Mouse (Mus musculus) erythroid progenitor cell, adult 5-6 weeks (primary cell): ENCODE results near the gene Ascl4. TPM values are rescaled to one million over a fixed set of nuclear protein-coding genes. Genes with fewer than 3 reads are reported as not detected.

Experiments
- ATAC-seq: replicated peaks from 2 replicates; pipeline ENCODE4 v1.8.0; 2016; ENCODE audit warnings: moderate number of reproducible peaks, mild to moderate bottlenecking, moderate TSS enrichment, inconsistent platforms; ENCODE audit not compliant: poor library complexity, low FRiP score, severe bottlenecking
- total RNA-seq, 2 experiments: library from RNA; stranded (forward) in 1 of 2; stranded (reverse) in 1 of 2; fragments of 150-400 nt in 1 of 2; fragments of 186-747, 209-891 nt in 1 of 2; gene quantifications; 2 replicates each; pipeline versions ENCODE4 v1.2.3 to v1.2.4; 2015 to 2017; ENCODE audit warnings: low replicate concordance in 2 of 2

Ascl4 gene
- total RNA-seq (2015; ENCODE audit: low replicate concordance) (not detected in 2 replicates), total RNA-seq (2017; ENCODE audit: low replicate concordance) (not detected in 2 replicates)

DNA sequence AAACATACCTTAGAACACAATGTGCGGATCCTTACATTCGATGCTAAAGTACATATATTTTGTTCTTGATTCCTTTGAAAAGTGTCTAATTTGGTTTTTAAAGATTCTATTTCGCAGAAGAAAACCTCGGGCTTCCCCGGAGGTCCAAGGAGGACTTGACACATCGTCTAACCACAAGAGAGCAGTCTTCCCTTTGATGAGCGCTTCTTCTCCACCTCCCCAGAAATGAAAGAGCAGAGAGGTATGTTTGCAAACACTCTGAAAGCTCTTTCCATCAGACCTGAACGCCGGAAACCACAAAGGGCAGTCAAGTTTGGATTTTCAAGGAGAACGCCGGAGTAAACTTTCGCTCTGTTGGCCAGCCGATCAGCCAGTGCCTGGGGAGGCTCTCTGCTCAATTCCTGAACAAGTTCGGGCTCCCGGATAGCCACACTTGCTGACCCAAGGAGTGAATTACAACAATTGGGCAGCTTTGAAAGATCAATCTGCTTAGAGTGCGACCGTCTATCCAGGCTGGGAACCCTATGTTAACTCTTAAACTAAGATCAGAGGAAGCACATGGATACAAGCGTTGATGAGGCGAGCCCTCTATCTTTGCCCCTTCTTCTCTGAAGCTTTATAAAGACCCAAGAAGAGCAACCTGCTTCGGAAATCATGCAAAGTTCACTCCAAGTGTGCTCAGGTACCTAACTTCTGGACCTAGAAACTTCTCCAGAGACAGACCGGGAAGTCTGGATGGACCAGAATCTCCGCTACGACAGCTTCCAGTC, at the start of gene Ascl4:
Gene Ascl4, plus strand, starts transcription at position 6 of the 770 bp plus-strand sequence.
- no peak for ATAC-seq

DNA sequence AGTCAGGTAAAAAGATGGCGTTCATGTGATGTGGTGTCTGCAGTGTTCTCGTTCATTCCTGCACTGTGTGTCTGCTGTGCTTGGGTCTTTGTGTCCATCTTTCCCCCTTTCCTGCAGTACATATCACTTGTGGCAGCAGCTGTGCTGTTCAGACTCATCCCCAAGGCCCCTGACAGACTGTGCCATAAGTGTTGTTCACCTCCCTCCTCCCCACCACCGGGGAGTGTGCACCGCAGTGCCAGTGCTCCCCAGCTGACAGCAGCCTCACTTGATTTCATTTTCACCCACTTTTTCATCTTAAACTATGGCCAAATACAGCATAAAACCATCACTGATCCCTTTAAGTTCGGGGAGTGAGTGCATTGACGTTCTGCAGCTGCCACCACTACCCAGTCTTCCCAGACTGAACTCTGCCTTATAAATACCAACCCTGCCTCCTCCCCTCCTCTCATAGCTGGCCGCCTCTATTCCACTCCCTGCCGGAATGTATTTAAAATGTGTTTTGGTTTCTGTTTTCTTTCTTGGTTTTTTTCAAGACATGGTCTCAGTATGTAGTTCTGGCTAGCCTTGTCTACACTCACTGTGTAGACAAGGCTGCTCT, 47.5 kb upstream of the Ascl4 start:
- no peak for ATAC-seq

DNA sequence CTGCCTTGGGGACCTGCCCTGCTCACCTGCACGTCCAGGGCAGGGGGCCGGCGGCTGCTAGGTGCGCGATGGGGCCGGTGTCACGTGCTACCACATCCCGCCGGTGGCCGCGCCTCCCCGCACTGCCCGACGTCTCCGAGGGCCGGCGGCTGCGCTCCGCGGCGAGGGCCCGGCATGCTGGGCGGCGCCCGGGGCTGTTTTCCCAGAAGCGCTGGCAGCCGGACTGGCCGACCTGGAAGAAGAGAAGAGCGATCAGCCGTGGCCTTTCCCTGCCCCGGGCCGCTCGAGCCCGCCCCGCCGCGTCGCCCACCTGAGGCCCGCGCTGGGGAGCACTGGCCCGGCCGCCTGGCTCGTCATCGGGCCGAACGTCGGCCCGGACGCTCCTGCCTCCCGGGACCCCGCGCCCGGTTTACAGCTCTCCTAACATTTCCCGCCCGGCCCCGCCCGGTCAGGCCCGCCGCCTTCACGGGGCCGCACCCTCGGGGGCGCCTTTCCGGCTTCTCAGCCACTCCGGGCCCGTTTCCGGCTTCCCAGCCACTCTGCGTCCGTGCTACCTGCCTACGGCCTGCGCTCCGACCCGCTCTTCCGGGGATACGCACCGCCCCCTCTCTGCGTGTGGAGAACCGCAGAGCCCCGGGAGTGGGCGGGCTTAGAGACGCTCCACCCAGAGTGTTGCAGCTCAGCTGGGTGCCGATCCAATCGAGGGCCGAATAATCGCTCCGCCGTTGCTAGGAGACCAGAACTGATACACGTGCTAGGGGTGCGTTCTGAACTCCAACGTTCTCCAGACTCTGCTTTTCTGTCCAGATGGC, 10.8 kb upstream of the Ascl4 start, which contains the start of gene Prdm4:
Gene Prdm4, minus strand, starts transcription at position 645 of the 812 bp plus-strand sequence.
- ATAC-seq, result peak; percentile 99

DNA sequence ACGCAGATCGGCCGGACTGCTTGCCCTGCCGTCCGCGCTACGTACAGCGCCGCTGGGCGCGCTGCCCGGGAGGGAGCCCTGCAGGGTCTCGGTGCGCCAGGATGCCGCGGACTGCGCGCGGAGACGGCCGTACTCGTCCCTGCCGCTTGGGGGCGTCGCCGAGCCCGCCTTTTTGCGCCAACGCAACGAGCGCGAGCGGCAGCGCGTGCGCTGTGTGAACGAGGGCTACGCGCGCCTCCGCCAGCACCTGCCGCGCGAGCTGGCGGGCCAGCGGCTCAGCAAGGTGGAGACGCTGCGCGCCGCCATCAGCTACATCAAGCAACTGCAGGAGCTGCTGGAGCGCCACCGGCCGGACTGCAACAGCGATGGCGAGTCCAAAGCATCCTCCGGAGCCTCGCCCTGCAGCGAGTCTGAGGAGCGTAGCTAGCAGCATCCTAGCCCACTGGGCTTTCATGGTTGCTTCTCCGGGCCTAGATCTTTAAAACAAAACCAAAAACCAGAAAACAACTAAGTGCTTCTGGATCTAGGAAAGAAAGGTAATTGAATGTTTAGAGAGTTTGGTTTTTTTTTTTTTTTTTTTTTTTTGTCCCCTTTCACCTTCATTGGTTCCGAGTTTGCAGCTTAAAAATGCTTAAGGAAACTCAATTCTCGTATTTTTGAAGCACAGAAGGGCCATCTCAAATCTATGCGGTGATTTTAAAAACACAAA, 1.2 kb downstream of the Ascl4 start:
- no peak for ATAC-seq

DNA sequence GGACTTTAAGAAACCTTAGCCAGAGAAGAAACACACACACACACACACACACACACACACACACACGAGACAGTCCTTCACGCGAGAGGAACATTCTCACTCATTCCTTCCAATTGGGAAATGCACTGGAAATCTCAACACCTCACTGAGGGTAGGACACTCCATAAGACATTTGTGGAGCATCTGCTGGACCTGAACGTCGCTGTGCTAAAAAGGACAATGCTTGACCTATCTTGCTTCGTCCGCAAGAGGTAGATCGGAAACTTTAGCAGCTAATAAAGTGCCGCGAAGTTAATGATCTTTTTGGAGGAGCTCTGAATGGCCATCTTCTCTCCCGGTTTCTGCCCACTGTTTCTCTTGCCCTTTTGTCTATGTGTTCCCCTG, 1.7 kb downstream of the Ascl4 start:
- no peak for ATAC-seq

DNA sequence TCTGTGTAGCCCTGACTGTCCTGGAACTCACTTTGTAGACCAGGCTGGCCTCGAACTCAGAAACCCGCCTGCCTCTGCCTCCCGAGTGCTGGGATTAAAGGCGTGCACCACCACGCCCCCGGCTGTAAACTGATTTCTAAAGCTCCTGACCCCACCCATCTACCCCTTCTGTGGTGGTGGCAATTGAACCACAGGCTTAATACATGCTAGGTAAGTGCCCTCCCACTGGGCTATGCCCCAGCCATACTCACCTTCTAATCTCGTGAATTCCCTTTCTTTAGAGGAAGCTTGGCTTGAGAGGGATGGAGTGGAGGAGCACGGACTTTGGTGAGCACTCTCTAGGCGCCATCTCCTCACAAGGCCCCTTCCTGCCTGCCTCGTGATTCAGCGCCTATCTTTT, 2.5 kb downstream of the Ascl4 start:
- no peak for ATAC-seq

DNA sequence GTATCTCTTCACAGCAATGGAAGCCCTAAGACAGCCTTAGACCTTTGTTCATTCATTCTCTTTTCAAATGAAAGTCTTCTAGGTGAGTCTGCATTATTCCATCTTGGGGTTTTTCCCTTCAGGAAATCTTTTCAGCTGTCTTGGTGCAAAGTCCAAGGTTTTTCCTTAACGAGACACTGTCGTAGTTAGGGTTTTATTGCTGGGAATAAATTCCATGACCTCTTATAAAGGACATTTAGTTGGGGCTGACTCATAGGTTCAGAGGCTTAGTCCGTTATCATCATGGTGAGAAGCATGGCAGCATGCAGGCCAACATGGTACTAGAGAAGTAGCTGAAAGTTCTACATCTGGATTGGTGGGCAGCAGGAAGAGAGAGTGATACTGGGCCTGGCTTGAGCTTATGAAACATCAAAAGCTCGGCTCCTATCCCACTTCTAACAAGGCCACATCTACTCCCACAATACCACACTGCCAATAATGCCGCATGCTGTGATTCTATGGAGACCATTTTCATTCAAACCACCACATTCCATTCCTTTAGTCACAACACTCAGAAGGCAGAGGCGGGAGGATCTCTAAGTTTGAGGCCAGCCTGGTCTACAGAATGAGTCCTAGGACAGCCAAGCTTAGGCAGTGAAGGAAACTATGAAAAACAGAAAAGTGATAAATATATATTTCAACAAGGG, 8.9 kb downstream of the Ascl4 start:
- no peak for ATAC-seq

DNA sequence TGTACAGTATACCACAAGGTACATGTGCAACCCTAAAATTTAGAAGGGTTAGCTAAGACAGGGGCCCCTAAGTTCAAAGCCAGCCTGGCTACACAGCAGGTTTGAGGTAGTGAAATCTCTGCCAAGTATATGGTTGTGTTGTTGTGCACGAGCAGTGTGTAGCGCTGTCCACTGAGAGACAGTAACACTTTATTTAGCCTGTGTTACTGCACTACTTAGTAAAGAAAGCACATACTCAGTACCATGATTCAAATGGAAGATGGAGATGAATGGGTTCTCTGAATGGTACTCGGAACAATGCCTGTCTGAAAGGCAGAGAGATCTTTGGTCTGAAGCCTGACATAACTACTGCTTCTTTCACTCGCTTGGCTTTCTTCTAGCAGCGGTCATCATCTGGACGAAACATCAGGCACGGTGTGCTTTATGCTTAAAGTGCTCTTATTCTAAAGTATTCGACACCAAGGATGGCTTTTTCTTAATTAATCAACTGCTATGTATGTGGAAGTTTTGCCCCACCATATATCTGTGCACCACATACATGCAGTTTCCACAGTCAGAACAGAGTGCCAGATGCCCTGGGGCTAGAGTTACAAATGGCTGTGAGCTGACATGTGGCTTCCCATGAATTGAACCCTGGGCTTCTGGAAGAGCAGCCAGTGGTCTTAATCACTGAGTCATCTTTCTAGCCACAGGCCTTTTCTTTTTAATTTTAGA, 21.2 kb downstream of the Ascl4 start:
- ATAC-seq, result no peak

DNA sequence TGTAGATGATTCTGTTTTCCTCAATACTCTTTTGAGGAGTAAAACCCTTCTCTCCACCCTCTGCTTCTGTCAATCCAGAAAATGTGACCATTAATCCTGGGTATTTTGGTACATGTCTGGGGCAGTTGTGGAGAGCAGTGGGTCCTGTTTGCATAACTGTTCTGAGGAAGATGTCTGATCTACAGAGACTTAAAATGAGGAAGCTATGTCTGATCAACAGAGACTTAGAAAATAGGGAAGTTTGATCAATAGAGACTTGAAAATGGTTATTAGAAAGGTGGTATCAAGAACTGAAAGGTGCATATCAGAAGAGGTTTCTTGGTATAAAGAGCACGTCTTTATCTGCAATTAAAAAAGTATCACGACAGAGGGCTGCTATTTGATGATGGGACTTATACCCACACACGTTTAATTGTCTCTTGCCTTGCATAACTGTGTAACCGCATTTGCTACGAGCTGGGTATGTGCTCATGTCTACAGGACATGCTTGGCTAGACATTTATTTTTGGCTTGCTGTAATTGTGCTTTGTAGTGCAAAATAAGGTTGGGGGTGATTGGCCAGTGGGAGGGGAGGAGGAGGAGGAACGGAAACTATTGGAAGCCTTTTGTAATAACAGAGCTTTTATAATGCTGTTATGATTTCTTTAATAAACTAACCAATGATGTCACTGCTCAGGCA, 24.4 kb downstream of the Ascl4 start:
- ATAC-seq, result no peak

DNA sequence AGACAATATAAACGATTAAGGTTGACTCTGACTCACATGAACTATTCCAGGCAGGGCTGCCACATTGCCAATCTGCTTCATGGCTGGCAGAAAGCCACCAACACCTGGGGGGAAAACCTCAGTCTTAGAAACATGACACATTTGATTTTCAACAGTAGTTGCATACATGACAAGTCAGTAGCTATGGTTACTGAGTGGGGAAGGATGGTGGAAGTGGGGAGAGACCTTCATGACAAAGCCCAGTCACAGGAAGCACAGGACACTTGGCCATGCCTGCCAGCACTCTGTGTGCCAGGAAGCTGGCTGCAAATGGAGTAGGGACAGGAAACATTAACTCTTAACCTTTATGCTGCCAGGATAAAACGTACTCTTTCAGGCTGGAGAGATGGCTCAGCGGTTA, 25.9 kb downstream of the Ascl4 start:
- ATAC-seq, result no peak

DNA sequence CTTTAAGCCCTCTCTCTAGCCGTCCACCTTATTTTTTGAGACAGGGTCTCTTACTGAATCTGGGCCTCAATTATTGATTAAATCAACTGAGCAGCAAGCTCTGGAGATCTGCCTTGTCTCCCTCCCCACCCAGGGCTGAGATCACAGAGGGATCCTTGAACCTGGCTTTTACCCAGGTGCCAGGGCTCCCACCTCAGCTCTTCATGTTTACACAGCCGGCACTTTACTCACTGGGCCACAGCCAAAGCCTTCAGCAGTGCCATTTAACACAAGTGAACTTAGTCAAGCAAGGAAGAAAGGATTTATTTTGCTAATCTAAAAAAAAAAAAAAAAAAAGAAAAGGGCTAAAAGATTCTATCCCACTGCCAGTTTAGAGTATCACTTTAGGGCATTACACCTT, 26.9 kb downstream of the Ascl4 start:
- ATAC-seq, result no peak

DNA sequence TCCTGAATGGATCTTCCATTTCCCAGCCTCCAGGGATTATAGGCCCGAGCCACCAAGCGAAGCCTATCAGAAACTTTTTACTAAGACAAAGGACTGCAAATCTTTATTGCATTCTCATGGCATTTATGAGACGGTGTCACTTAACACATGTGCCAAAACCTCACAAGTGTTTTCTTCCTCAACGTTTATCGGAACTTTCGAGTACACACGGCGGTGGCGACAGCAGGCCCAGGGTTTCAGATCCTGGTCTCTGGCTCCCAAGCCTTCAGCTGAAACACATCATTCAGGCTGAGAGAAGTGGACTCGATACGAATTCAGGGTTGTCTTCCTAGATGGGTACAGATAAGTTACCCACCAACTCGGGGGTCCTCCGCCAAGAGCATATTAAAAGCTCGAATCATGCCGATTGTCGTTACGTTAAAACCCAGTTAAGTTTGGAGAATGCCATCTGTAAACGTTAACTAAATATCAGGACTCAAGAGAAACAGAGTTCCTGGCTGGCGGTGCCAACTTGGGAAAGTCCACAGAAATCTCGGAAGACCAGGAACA, 29.5 kb downstream of the Ascl4 start:
- no peak for ATAC-seq

DNA sequence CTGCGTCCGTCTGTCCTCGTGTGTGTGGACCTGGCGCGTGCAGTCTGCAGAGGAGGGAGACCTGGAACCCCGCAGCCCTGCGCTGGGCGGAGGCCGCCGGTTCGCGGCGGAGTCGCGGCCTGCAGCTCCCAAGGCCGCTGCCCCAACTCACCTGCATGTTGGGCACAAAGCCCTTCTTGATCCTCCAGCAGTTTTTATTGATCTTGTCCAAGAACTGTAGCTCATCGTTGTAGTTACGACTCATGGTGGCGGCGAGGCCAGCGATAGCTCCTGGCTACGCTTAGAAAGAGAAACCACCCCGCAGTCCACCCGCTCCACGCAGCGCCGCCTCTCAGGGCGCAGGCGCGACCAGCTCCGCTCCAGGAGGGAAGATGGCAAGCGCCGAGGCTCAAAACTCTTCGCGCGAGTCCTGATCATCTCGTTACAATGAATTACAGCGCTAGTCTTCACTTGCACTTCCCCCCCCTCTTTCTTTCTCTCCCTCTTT, 30.0 kb downstream of the Ascl4 start, which contains the start of gene Rtcb:
Gene Rtcb, minus strand, starts transcription at position 360 of the 487 bp plus-strand sequence.
- peak; percentile 99 for ATAC-seq

DNA sequence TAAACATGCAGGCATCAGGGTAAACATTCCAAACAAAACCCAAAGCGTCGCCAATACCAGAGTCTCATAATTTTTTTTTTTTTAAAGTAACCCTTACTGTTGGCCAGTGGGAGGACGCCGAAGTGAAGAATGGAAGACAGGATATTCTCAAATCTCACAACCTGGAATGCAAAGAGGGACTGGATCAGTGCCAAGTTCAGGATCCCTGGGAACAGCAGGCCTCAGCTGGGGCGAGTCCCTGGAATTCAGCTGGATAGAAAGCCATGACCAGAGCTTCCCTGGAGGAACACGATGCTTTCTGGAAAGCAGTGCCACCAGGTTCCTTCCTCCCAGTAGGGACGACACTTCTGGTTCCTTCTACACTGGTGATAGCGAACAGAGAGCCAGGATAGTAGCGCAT, 35.4 kb downstream of the Ascl4 start:
- no peak for ATAC-seq

DNA sequence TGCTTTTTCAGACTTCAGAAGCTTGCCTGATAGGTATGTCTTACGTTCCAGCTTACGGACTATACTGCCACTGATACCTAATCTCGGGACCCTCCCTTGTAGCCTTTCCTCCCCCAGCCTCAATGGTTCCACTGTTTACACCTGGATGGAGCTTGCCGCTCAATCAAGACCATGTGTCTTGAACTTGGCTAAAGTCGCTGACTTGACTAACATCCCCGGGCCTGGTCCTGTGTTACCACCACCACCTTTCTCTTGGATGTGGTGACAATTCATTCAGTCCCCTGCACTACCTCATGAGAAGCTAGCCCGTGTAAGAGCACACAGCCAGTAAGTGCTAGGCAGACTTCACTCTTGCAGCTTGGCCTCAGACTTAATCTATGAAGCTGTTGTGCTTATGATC, 36.8 kb downstream of the Ascl4 start:
- ATAC-seq, result no peak

DNA sequence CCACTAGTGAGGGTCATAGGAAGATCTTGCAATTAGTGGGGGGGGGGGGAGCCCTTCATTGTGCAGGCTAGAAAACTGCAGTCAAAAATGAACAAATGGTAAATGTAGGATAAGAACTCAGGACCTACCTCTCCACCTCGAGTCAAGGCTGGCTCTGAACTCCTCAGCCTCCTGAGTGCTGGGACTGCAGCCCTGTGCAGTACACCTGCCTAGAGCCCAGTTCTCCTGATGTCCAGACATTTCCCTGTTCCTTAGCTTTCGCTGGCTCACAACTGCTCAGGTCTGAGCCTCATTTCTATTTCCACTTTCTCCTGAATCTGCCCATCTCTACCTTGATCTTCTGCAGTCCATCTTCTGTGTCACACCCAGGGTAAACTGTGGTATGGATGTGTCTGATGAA, 39.0 kb downstream of the Ascl4 start:
- ATAC-seq, result no peak

DNA sequence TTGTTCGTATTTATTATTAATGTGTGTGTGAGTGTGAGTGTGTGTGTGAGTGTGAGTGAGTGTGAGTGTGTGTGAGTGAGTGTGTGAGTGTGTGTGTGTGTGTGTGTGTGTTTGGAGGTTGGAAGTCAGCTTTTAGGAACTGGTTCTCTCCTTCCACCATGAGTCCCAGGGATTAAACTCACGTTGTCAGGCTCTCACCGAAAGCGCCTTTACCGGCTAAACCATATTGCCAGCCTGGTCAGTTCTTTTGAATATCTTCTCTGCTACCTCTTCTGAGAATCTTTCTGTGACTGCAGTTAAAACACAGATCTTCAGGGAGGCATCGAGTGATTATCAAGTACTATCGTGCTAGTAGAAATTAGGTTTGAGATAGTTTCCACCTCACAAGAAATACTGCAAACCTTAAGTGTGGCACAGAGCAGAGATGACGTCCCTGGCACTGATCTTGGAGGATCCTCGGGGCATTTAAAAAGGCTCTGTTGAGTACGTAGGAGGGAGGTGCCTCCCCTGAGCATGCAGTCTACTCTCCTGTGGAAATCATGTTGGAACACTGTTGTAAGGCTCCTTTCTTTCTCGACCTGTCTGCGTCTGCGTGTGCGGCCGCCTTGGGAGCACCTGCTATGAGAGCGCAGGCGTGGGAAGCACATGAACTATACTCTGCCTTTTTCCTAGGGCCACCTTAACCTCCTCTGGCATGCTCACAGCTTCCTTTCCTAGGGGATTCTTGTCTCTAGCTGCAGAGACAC, 40.1 kb downstream of the Ascl4 start:
- peak; percentile 26; the same call in 1 of the 2 replicates for ATAC-seq
